Mouse (Mus musculus) hematopoietic stem cell, adult 5-6 weeks (primary cell): ENCODE results near the gene Specc1. TPM values are rescaled to one million over a fixed set of nuclear protein-coding genes. Genes with fewer than 3 reads are reported as not detected.

ENCODE experiments used
- ATAC-seq, 2 experiments: fragments of 125-278 bp in 1 of 2; replicated peaks in 1 of 2; 2 replicates each; pipeline ENCODE4 v1.8.0; 2016 to 2017; ENCODE audit warnings: inconsistent platforms in 2 of 2, mild to moderate bottlenecking in 2 of 2, moderate number of reproducible peaks in 2 of 2, low read depth in 1 of 2, moderate TSS enrichment in 1 of 2; ENCODE audit not compliant: low FRiP score in 2 of 2, poor library complexity in 2 of 2, severe bottlenecking in 2 of 2, insufficient read depth in 1 of 2, low TSS enrichment in 1 of 2
- total RNA-seq: library from RNA; stranded (forward); fragments of 172-1452, 232-1000 nt; gene quantifications from 2 replicates; pipeline ENCODE4 v1.2.3, GENCODE M21; 2017

The Specc1 gene
- total RNA-seq, 1 experiment from 2014 or later, result 25.6 TPM

DNA sequence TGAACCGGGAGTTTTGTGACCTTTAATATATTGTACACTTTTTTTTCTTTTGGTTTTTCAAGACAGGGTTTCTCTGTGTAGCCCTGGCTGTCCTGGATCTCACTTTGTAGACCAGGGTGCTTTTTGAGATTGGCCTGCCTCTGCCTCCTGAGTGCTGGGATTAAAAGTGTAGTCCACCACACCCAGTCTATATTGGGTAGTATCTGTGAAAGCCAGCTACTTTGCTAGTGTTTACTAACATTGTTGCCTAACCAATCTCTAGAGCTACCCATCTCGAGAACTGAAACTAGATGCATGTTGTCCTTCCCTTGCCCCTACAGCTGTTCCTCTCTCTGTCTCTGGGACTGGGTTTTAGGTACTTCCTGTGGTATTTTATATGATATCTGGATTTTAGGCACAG lies 3.5 kb downstream of the Specc1 start:
- ATAC-seq, result no peak

DNA sequence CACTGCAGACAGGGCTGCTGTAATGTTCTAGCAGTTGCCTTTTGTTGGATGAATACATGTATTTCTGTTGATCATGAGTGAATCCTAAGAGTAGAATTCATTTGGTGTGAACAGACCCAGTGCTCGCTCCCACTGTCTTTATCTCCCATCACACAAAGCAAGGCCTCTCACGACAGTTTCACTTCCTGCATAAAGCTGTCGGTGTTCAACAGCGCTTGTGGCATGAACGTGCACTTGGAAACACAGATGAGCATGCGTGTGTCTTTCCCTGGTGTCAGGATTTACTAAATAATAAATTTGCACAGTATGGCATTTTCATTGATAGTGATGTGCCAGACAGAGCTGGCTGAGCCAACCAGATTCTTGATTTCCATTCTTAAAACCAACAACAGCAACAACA lies 6.1 kb downstream of the Specc1 start:
- ATAC-seq, result no peak

GRCm38 (mm10) chr11:61963193-61963592 lies 6.6 kb downstream of the Specc1 start:
- ATAC-seq, result no peak

DNA sequence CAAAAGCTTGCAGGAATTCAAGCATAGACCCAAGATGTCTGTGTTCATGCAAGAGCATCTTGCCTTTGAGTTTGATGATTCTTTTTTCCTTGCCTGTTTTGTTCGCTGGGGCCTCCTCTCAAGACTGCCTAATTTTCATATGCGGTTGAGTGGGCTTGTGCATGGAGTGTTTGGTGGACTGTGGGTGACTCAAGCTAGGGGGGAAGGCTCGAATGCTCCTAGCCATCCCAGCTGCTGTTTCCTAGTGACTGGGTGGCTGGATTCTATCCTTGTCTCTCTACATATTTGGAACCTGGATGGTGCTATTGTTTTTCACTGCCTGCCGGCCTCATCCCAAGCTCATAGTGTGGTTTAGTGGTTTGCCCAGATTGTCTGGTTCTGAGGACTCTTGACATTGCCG lies 8.0 kb downstream of the Specc1 start:
- ATAC-seq, result no peak

GRCm38 (mm10) chr11:61967034-61967433 lies 10.5 kb downstream of the Specc1 start:
- ATAC-seq, result no peak

- no peak for ATAC-seq
These were observed 12.3 kb downstream of the Specc1 start for GRCm38 (mm10) chr11:61968875-61969274.

- no peak for ATAC-seq
These were observed 14.3 kb downstream of the Specc1 start for GRCm38 (mm10) chr11:61970901-61971300.

GRCm38 (mm10) chr11:61971441-61972221 lies 15.1 kb downstream of the Specc1 start:
- no peak for ATAC-seq

DNA sequence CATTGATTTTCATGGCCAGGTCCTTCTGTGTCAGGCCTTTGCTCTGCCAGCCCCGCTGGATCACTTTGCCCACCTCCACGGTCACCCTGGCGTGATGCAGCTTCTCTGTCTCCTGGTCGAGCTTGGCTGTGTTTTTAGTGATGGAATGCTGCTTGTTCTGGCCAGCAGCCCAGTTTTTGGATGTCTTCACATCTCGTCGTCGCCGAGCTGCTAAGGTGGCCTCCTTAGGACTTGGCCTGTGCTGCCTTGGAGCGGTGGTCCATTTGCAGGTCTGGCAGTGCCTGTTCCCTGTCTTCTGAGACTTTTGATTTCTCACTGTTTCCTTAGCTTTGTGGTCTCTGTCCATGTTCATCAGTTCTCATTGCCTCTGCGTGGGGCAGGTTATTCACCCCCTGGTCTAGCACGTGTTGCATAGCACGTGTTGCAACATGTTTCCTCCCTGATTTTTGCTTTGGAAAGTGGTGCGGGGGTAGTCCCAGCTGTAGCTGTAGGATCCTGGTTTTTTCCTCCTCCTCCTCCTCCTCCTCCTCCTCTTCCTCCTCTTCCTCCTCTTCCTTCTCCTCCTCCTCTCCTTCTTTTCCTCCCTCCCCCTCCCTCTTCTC lies 17.6 kb downstream of the Specc1 start:
- ATAC-seq, result no peak

- no peak for ATAC-seq
These were observed 19.2 kb downstream of the Specc1 start for GRCm38 (mm10) chr11:61975783-61976182.

- no peak for ATAC-seq
These were observed 24.7 kb downstream of the Specc1 start for GRCm38 (mm10) chr11:61981285-61981684.

GRCm38 (mm10) chr11:61982828-61983227 lies 26.3 kb downstream of the Specc1 start:
- ATAC-seq, result no peak

DNA sequence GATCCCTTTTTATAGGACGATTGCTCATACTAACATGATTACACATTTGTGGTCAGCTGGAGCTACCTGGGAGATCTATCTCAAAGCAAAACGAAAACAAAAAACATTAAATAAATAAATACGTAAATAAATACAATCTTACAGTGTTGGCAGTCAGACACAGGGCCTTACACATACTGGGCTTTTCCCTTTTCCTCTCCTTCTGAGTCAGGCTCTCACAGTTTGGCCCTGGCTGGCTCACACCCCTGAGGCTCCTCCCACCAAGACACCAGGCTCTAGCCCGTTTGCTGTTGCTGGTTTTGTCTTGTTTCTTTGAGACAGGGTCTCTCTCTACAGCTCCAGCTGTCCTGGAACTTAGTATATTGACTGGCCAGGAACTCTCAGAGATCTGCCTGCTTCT lies 30.4 kb downstream of the Specc1 start:
- ATAC-seq, result no peak

DNA sequence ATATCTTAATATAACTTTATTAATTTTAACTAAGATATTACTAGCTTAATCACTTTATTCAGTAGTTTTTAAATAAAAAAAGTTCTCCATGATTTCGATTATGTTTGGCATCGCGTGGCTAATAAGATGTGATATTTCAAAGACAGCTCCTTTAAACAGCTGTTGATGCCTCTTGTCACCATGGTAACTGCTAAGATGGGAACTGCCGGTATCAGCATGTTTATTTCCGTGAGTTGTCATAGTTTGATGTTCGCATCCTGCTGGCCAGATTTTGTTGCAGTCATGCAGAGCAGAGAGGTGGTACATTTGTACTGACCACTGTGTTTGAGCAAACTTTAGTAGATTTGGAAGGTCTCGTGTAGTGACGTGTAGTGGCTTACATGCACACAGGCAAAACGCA lies 33.1 kb downstream of the Specc1 start:
- no peak for ATAC-seq

GRCm38 (mm10) chr11:61991576-61991975 lies 35.0 kb downstream of the Specc1 start:
- ATAC-seq, result no peak

DNA sequence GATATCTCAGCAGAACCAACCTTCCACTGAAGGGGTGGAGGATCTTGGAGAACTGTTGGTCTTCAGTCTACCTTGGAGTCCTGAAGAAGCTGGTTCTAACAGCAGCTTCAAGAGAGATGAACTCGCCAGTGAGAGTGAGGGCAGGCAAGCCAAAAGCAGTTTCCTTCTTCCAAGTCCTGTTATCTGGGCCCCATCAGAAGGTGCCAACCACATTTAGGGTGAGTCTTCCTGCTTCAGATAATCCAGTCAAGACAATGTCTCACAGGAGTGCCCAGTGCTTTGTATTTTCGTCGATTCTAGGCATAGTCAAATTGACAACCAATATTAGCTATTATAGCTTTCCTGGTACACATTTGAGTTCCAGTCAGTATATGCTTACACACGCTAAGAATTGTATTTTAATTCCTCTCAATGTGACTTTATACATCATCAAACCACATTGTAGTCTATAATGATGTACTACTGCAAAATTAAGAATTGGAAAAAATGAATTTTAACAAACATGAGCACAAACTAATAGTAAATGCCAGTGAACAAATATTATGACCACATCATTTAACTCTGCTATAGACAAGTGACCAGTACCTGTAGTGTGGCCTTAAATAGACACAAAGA lies 36.2 kb downstream of the Specc1 start:
- no peak for ATAC-seq

GRCm38 (mm10) chr11:61999501-61999900 lies 42.9 kb downstream of the Specc1 start:
- no peak for ATAC-seq

DNA sequence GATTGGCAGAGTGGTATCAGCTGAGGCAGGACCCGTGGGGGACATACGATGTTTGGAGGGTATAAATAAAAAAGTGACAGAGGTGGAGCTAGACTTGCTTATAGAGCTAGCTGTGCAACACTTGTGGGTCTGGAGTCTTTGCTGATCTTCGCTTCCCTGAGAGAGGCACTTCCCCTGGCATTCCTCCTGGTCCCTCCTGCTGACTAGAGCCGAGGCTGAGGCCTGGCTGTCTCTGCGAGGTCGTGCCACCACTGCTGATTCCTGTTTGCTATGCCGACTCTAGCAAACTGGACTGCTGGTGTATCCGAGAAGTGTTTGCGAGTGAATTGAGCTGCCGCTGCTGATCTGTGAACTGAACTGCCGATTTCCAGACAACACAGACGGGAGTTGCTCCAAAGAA lies 43.5 kb downstream of the Specc1 start:
- no peak for ATAC-seq

GRCm38 (mm10) chr11:62001977-62002376 lies 45.4 kb downstream of the Specc1 start:
- ATAC-seq, result no peak
